Mouse (Mus musculus) liver, embryonic 11.5 days (tissue): Measurements from ENCODE around the gene Dalrd3. TPM values are rescaled to one million over a fixed set of nuclear protein-coding genes. Genes with fewer than 3 reads are reported as not detected.

ENCODE experiments used
- ATAC-seq: fragments of 200-750 bp; cut with Nextera tagmentation; replicated peaks from 2 replicates; pipeline ENCODE4 v1.8.0; 2017; ENCODE audit warnings: moderate number of reproducible peaks, mild to moderate bottlenecking, moderate TSS enrichment, moderate library complexity; ENCODE audit not compliant: low FRiP score
- DNase-seq: peaks from one replicate; pipeline ENCODE4 v3.0.0-alpha.2; 2017; ENCODE audit warnings: low spot score
- H3K27ac ChIP-seq: fragments of 300-500 bp; sonication (generic); 2 replicates; pipeline ENCODE4 v1.5.1; 2014; ENCODE audit warnings: mild to moderate bottlenecking, low read depth, low read length, control low read depth
- H3K27me3 ChIP-seq: fragments of 300-500 bp; sonication (generic); replicated peaks from 2 replicates; pipeline ENCODE4 v1.6.1; 2014; ENCODE audit warnings: low read length, mixed read lengths; ENCODE audit not compliant: control insufficient read depth, insufficient read depth
- H3K36me3 ChIP-seq: fragments of 300-500 bp; sonication (generic); 2 replicates; pipeline ENCODE4 v1.6.1; 2014; ENCODE audit warnings: mild to moderate bottlenecking, low read length, moderate library complexity, mixed read lengths; ENCODE audit not compliant: control insufficient read depth, insufficient read depth
- H3K4me1 ChIP-seq: fragments of 300-500 bp; sonication (generic); replicated peaks from 2 replicates; pipeline ENCODE4 v1.6.1; 2014; ENCODE audit warnings: low read length, mixed read lengths; ENCODE audit not compliant: control insufficient read depth, insufficient read depth
- H3K4me2 ChIP-seq: fragments of 300-500 bp; sonication (generic); 2 replicates; pipeline ENCODE4 v1.6.1; 2014; ENCODE audit warnings: mild to moderate bottlenecking, control low read depth, moderate library complexity
- H3K4me3 ChIP-seq: fragments of 300-500 bp; sonication (generic); 2 replicates; pipeline ENCODE4 v1.5.1; 2014; ENCODE audit warnings: low read depth, low read length, control low read depth
- H3K9ac ChIP-seq: fragments of 300-500 bp; sonication (generic); 2 replicates; pipeline ENCODE4 v1.6.1; 2014; ENCODE audit warnings: low read depth, low read length, control low read depth
- H3K9me3 ChIP-seq: fragments of 300-500 bp; sonication (generic); 2 replicates; pipeline ENCODE4 v1.6.1; 2016; ENCODE audit warnings: low read length, inconsistent platforms, mixed read lengths; ENCODE audit not compliant: control insufficient read depth
- WGBS: fragments of 180-500 bp; shearing (Covaris S2); extraction: QIAGEN DNeasy Blood & Tissue Kit; methylation state at CpG from one replicate; pipeline ENCODE4 v1.1.7; 2014; 5-methylcytosine and 5-hydroxymethylcytosine counted together
- polyA plus RNA-seq: library from polyadenylated mRNA; unstranded; fragments of >200 nt; fragmentation: Nextera tagmentation; extraction: Ambion mirVana; gene quantifications from 2 replicates; pipeline ENCODE4 v1.2.1, GENCODE M21; 2014

The Dalrd3 gene
- polyA plus RNA-seq, 1 experiment from 2014 or later = 106 TPM

- H3K4me2 ChIP-seq = peak overlapping the region; percentile 90
- H3K4me3 ChIP-seq = peak overlapping the region; percentile 78
- peak overlapping the region; percentile 76 for H3K9ac ChIP-seq
- DNase-seq = no peak
- peaks cover 20% of the 10 kb centered on the region for H3K4me1 ChIP-seq
- H3K9me3 ChIP-seq = no peaks in the 10 kb centered on the region
- no peaks in the 10 kb centered on the region for H3K27me3 ChIP-seq
- H3K27ac ChIP-seq = peak overlapping the region; percentile 82
- ATAC-seq = peak; percentile 27; the same call in 1 of the 2 replicates
- peaks cover 19% of the 10 kb centered on the region for H3K36me3 ChIP-seq
- WGBS = under 1% methylated on average over 24 of the region's 24 CpGs
Observed at GRCm38 (mm10) chr9:108577934-108578544, 8.4 kb downstream of the Dalrd3 start.

GRCm38 (mm10) chr9:108578545-108579343, 9.1 kb downstream of the Dalrd3 start, which contains the start of gene Wdr6:
Wdr6 (minus strand) TSS chr9:108578739.
- 6% methylated on average over 51 of the region's 51 CpGs for WGBS
- ATAC-seq (peak; percentile 96), DNase-seq (peak; percentile 92)
- Histone ChIP-seq H3K4me1 (peaks cover 17% of the 10 kb centered on the region), H3K36me3 (peaks cover 14% of the 10 kb centered on the region; the same call in 1 of the 2 replicates), H3K27ac (peak within 1 kb of the TSS; percentile 82), H3K27me3 (no peaks in the 10 kb centered on the region), H3K4me2 (peak within 1 kb of the TSS; percentile 90), H3K9ac (peak within 1 kb of the TSS; percentile 76), H3K4me3 (peak within 1 kb of the TSS; percentile 78), H3K9me3 (no peaks in the 10 kb centered on the region)

- no peak for DNase-seq
- Histone ChIP-seq H3K36me3 (peaks cover 11% of the 10 kb centered on the region; the same call in 1 of the 2 replicates), H3K4me3 (peak overlapping the region; percentile 78), H3K9me3 (no peaks in the 10 kb centered on the region), H3K4me1 (peaks cover 17% of the 10 kb centered on the region), H3K4me2 (peak overlapping the region; percentile 90), H3K9ac (peak overlapping the region; percentile 76), H3K27me3 (no peaks in the 10 kb centered on the region), H3K27ac (peak overlapping the region; percentile 49)
- 50% methylated on average over 5 of the region's 5 CpGs for WGBS
- ATAC-seq = no peak; the same call in 1 of the 2 replicates
Observed at GRCm38 (mm10) chr9:108579344-108579690, 9.6 kb downstream of the Dalrd3 start.

- Histone ChIP-seq H3K36me3 (no peaks in the 10 kb centered on the region), H3K4me2 (peak overlapping the region; percentile 53), H3K27ac (peak overlapping the region; percentile 30; the same call in 1 of the 2 replicates), H3K9me3 (no peaks in the 10 kb centered on the region), H3K4me3 (0 out of 2 replicates have a peak overlapping the region, but pooled peaks have one; percentile 10), H3K4me1 (peaks cover 14% of the 10 kb centered on the region), H3K27me3 (no peaks in the 10 kb centered on the region), H3K9ac (peak overlapping the region; percentile 25; the same call in 1 of the 2 replicates)
- DNase-seq (peak; percentile 53), ATAC-seq (peak; percentile 55; the same call in 1 of the 2 replicates)
- 18% methylated on average over 14 of the region's 14 CpGs for WGBS
Observed at GRCm38 (mm10) chr9:108587571-108588180, 18.0 kb downstream of the Dalrd3 start.

- no peaks in the 10 kb centered on the region for H3K36me3 ChIP-seq
- H3K4me2 ChIP-seq = no peak overlapping the region
- no peak for DNase-seq
- no peak overlapping the region for H3K4me3 ChIP-seq
- peaks cover 14% of the 10 kb centered on the region for H3K4me1 ChIP-seq
- no peaks in the 10 kb centered on the region for H3K9me3 ChIP-seq
- WGBS = 67% methylated on average over 5 of the region's 5 CpGs
- no peak for ATAC-seq
- H3K27me3 ChIP-seq = no peaks in the 10 kb centered on the region
- no peak overlapping the region for H3K27ac ChIP-seq
- H3K9ac ChIP-seq = no peak overlapping the region
Observed at GRCm38 (mm10) chr9:108589229-108589628, 19.5 kb downstream of the Dalrd3 start.

- Histone ChIP-seq H3K4me3 (no peak overlapping the region), H3K9ac (no peak overlapping the region), H3K9me3 (no peaks in the 10 kb centered on the region), H3K27ac (no peak overlapping the region), H3K27me3 (no peaks in the 10 kb centered on the region), H3K4me1 (peaks cover 17% of the 10 kb centered on the region), H3K4me2 (no peak overlapping the region), H3K36me3 (no peaks in the 10 kb centered on the region)
- ATAC-seq (no peak), DNase-seq (no peak)
- 79% methylated on average over 4 of the region's 4 CpGs for WGBS
Observed at GRCm38 (mm10) chr9:108591462-108591861, 21.8 kb downstream of the Dalrd3 start.

- ATAC-seq (no peak), DNase-seq (no peak)
- H3K36me3 ChIP-seq = no peaks in the 10 kb centered on the region
- H3K9ac ChIP-seq = no peak overlapping the region
- no peaks in the 10 kb centered on the region for H3K9me3 ChIP-seq
- no peak overlapping the region for H3K4me2 ChIP-seq
- H3K4me3 ChIP-seq = no peak overlapping the region
- H3K27me3 ChIP-seq = no peaks in the 10 kb centered on the region
- WGBS = 45% methylated on average over 3 of the region's 3 CpGs
- no peak overlapping the region for H3K27ac ChIP-seq
- H3K4me1 ChIP-seq = peaks cover 9% of the 10 kb centered on the region; the same call in 1 of the 2 replicates
Observed at GRCm38 (mm10) chr9:108594354-108594753, 24.7 kb downstream of the Dalrd3 start.

GRCm38 (mm10) chr9:108596998-108597764, 27.5 kb downstream of the Dalrd3 start, which contains the start of gene P4htm:
P4htm (minus strand) TSS chr9:108597667.
- H3K4me2 ChIP-seq = peak within 1 kb of the TSS; percentile 89
- H3K27ac ChIP-seq = no peak within 1 kb of the TSS
- peaks cover 9% of the 10 kb centered on the region; the same call in 1 of the 2 replicates for H3K4me1 ChIP-seq
- H3K36me3 ChIP-seq = no peaks in the 10 kb centered on the region
- no peaks in the 10 kb centered on the region for H3K27me3 ChIP-seq
- no peaks in the 10 kb centered on the region for H3K9me3 ChIP-seq
- DNase-seq (peak; percentile 69), ATAC-seq (peak; percentile 64)
- WGBS = 5% methylated on average over 69 of the region's 69 CpGs
- peak within 1 kb of the TSS; percentile 61 for H3K9ac ChIP-seq
- H3K4me3 ChIP-seq = peak within 1 kb of the TSS; percentile 64
